Mouse (Mus musculus): ENCODE data around the gene Nudt12.

Gene Nudt12

GRCm38 (mm10) chr17:59013091-59013459 is at the start of gene Nudt12:
TSS of gene Nudt12 (minus strand) at chr17:59013372.
- no peak for DNase-seq (ENCODE audit: extremely low read depth, low read depth)

GRCm38 (mm10) chr17:59053306-59053705 is 40.1 kb upstream of the Nudt12 start:
- DNase-seq (ENCODE audit: extremely low read depth, low read depth): no peak

GRCm38 (mm10) chr17:59039754-59040153 is 26.6 kb upstream of the Nudt12 start:
- peak; percentile 25 for DNase-seq (ENCODE audit: extremely low read depth, low read depth)

- no peak for DNase-seq (ENCODE audit: extremely low read depth, low read depth)
Measured at GRCm38 (mm10) chr17:59033445-59033844, 20.3 kb upstream of the Nudt12 start.

GRCm38 (mm10) chr17:59026336-59026735 is 13.2 kb upstream of the Nudt12 start:
- no peak for DNase-seq (ENCODE audit: extremely low read depth, low read depth)

- no peak for DNase-seq (ENCODE audit: extremely low read depth, low read depth)
Measured at GRCm38 (mm10) chr17:59024502-59024901, 11.3 kb upstream of the Nudt12 start.

- DNase-seq (ENCODE audit: extremely low read depth, low read depth): no peak
Measured at GRCm38 (mm10) chr17:59023971-59024370, 10.8 kb upstream of the Nudt12 start.

GRCm38 (mm10) chr17:59018666-59019065 is 5.5 kb upstream of the Nudt12 start:
- no peak for DNase-seq (ENCODE audit: extremely low read depth, low read depth)

- DNase-seq (ENCODE audit: extremely low read depth, low read depth): no peak
Measured at GRCm38 (mm10) chr17:59012421-59013090, 616 bp downstream of the Nudt12 start.

- DNase-seq (ENCODE audit: extremely low read depth, low read depth): no peak
Measured at GRCm38 (mm10) chr17:59011546-59012307, 1.4 kb downstream of the Nudt12 start.

- DNase-seq (ENCODE audit: extremely low read depth, low read depth): no peak
Measured at GRCm38 (mm10) chr17:58991275-58991674, 21.9 kb downstream of the Nudt12 start, which contains the start of gene Pdzph1. TSS of gene Pdzph1 (minus strand) at chr17:58991375.

- DNase-seq (ENCODE audit: extremely low read depth, low read depth): no peak
Measured at GRCm38 (mm10) chr17:58973237-58973636, 39.9 kb downstream of the Nudt12 start.

GRCm38 (mm10) chr17:58959905-58960304 is 53.3 kb downstream of the Nudt12 start:
- peak; percentile 35 for DNase-seq (ENCODE audit: extremely low read depth, low read depth)

- no peak for DNase-seq (ENCODE audit: extremely low read depth, low read depth)
Measured at GRCm38 (mm10) chr17:58957055-58957454, 56.1 kb downstream of the Nudt12 start.
